Mouse (Mus musculus): ENCODE data around the gene Gpc2. TPM values are rescaled to one million over a fixed set of nuclear protein-coding genes. Genes with fewer than 3 reads are reported as not detected.

Gene Gpc2
- total and polyA plus RNA-seq, 3 experiments, result 0.09 to 1.9 (median 0.39) TPM

- H3K27me3 ChIP-seq (ENCODE audit: control insufficient read depth, insufficient read depth, low read length), result no peaks in the 10 kb centered on the region
- peak overlapping the region; percentile 61 for H3K9ac ChIP-seq (ENCODE audit: low read depth, low read length)
- no peaks in the 10 kb centered on the region for H3K36me3 ChIP-seq (ENCODE audit: control insufficient read depth, insufficient read depth, low read length)
- TF ChIP-seq EP300 (IDR thresholded peaks at IDR 0.05; ENCODE audit: insufficient read depth, low read depth, low read length) (no peak), POLR2A (IDR thresholded peaks at IDR 0.05; ENCODE audit: insufficient read depth, low read depth, low read length) (no peak), CTCF (IDR thresholded peaks at IDR 0.05) (no peak)
- no peak for DNase-seq
- 16% methylated on average over 7 of the region's 7 CpGs for WGBS
- no peaks in the 10 kb centered on the region for H3K79me2 ChIP-seq (replicated peaks; ENCODE audit: control insufficient read depth, insufficient read depth, low read length)
- intact Hi-C loops (cut with DNase I), result loop anchor here (5.0 kb wide), 1 partner anchor 64 kb away; the partner anchor contains the start of gene Mblac1
- H3K4me1 ChIP-seq (ENCODE audit: control insufficient read depth, insufficient read depth, low read length), result peaks cover 3% of the 10 kb centered on the region; the same call in 1 of the 2 replicates
- H3K27ac ChIP-seq, result peak overlapping the region; percentile 82
- H3K4me3 ChIP-seq, result peak overlapping the region; percentile 65
Observed at GRCm38 (mm10) chr5:138256094-138256467, 23.7 kb downstream of the Gpc2 start.

DNA sequence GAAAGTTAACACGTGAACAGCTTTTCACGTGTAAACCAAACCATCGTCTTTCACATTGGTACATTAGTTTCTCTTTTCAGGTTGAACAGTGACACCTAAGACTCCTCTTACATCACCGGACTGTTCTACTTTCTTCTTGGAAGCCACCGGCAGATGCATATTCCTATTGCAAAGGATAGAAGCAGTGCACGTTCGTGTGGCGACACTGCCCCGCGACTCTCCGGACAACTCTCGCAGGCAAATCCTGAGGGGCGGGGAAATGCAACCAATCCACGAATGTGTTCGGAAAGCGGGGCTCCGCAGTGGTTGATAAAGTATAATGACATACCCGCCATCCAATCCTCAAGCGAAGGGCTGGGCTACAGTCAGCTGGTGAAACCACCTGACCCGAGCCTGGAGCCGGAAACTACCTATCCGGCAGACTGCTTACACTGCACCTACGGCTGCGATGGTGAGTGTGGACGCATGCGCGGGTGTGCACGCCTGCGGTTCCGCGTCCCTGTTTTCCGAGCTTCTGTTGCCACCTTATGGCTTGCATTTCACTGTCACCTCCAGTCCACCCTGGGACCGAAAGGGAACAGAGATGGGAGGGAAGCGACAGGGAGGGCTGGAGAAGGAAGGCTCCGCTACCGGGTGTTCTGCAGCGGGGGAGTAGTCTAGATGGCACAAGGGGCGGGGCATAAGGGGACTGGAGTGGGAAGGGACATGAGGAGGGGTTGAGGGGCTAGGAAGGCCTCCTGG lies 24.3 kb downstream of the Gpc2 start, which contains the start of gene Lamtor4:
Lamtor4 (plus strand) TSS at position 130 of the 741 bp plus-strand sequence.
- TF ChIP-seq CTCF (IDR thresholded peaks at IDR 0.05) (no peak), POLR2A (IDR thresholded peaks at IDR 0.05; ENCODE audit: insufficient read depth, low read depth, low read length) (peak; percentile 98)
- no peaks in the 10 kb centered on the region for H3K27me3 ChIP-seq (ENCODE audit: control insufficient read depth, insufficient read depth, low read length)
- H3K36me3 ChIP-seq (ENCODE audit: control insufficient read depth, insufficient read depth, low read length), result no peaks in the 10 kb centered on the region
- peaks cover 3% of the 10 kb centered on the region; the same call in 1 of the 2 replicates for H3K4me1 ChIP-seq (ENCODE audit: control insufficient read depth, insufficient read depth, low read length)
- peak within 1 kb of the TSS; percentile 83 for H3K27ac ChIP-seq
- under 1% methylated on average over 38 of the region's 38 CpGs for WGBS
- intact Hi-C loops (cut with DNase I), result loop anchor here (5.0 kb wide), 1 partner anchor 63 kb away; the partner anchor contains the start of gene Mblac1
- peak within 1 kb of the TSS; percentile 65 for H3K4me3 ChIP-seq
- H3K79me2 ChIP-seq (replicated peaks; ENCODE audit: control insufficient read depth, insufficient read depth, low read length), result no peaks in the 10 kb centered on the region
- peak; percentile 88 to 95 for DNase-seq
- peak within 1 kb of the TSS; percentile 61 for H3K9ac ChIP-seq (ENCODE audit: low read depth, low read length)

- intact Hi-C loops (cut with DNase I), result no loop called here
- Histone ChIP-seq H3K4me1 (ENCODE audit: control insufficient read depth, insufficient read depth, low read length) (peaks cover 3% of the 10 kb centered on the region; the same call in 1 of the 2 replicates), H3K36me3 (ENCODE audit: control insufficient read depth, insufficient read depth, low read length) (no peaks in the 10 kb centered on the region), H3K27me3 (ENCODE audit: control insufficient read depth, insufficient read depth, low read length) (no peaks in the 10 kb centered on the region), H3K79me2 (replicated peaks; ENCODE audit: control insufficient read depth, insufficient read depth, low read length) (no peaks in the 10 kb centered on the region), H3K9ac (ENCODE audit: low read depth, low read length) (no peak overlapping the region), H3K4me3 (no peak overlapping the region), H3K27ac (no peak overlapping the region)
- no peak for DNase-seq
- TF ChIP-seq CTCF (IDR thresholded peaks at IDR 0.05) (no peak), POLR2A (IDR thresholded peaks at IDR 0.05; ENCODE audit: insufficient read depth, low read depth, low read length) (no peak), EP300 (IDR thresholded peaks at IDR 0.05; ENCODE audit: insufficient read depth, low read depth, low read length) (no peak)
- 89% methylated on average over 3 of the region's 3 CpGs for WGBS
Observed at GRCm38 (mm10) chr5:138253061-138253460, 26.7 kb downstream of the Gpc2 start.

DNA sequence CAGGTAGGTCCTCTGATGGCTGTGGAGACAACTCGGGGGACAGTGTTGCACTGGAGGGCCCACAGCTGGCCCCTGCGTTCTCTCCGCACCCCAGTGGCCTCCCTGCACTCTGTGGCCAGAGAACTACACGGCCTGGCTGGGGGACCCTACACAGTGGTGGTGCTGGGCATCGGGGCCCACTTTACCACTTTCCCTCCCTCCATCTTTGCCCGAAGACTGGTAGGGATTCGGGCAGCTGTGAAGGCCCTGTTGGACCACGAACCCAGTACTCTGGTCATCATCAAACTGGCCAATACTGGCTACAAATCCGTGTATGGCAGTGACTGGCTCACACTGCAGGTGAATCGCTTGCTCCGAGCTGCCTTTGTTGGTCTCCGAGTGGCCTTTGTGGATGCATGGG lies 28.7 kb downstream of the Gpc2 start:
- Histone ChIP-seq H3K27me3 (ENCODE audit: control insufficient read depth, insufficient read depth, low read length) (no peaks in the 10 kb centered on the region), H3K4me3 (no peak overlapping the region), H3K9ac (ENCODE audit: low read depth, low read length) (no peak overlapping the region), H3K36me3 (ENCODE audit: control insufficient read depth, insufficient read depth, low read length) (no peaks in the 10 kb centered on the region), H3K79me2 (replicated peaks; ENCODE audit: control insufficient read depth, insufficient read depth, low read length) (no peaks in the 10 kb centered on the region), H3K27ac (no peak overlapping the region), H3K4me1 (ENCODE audit: control insufficient read depth, insufficient read depth, low read length) (peaks cover under 1% of the 10 kb centered on the region; the same call in 1 of the 2 replicates)
- no peak for DNase-seq
- WGBS, result 82% methylated on average over 12 of the region's 12 CpGs
- intact Hi-C loops (cut with DNase I), result no loop called here
- no peak for TF ChIP-seq EP300 (IDR thresholded peaks at IDR 0.05; ENCODE audit: insufficient read depth, low read depth, low read length)
- TF ChIP-seq POLR2A (IDR thresholded peaks at IDR 0.05; ENCODE audit: insufficient read depth, low read depth, low read length), result no peak
- no peak for TF ChIP-seq CTCF (IDR thresholded peaks at IDR 0.05)

GRCm38 (mm10) chr5:138241511-138241910 lies 38.3 kb downstream of the Gpc2 start:
- Histone ChIP-seq H3K4me3 (no peak overlapping the region), H3K9ac (ENCODE audit: low read depth, low read length) (no peak overlapping the region), H3K27ac (no peak overlapping the region), H3K27me3 (ENCODE audit: control insufficient read depth, insufficient read depth, low read length) (no peaks in the 10 kb centered on the region), H3K79me2 (replicated peaks; ENCODE audit: control insufficient read depth, insufficient read depth, low read length) (no peaks in the 10 kb centered on the region), H3K4me1 (ENCODE audit: control insufficient read depth, insufficient read depth, low read length) (no peaks in the 10 kb centered on the region), H3K36me3 (ENCODE audit: control insufficient read depth, insufficient read depth, low read length) (no peaks in the 10 kb centered on the region)
- DNase-seq, result no peak
- TF ChIP-seq EP300 (IDR thresholded peaks at IDR 0.05; ENCODE audit: insufficient read depth, low read depth, low read length) (no peak), POLR2A (IDR thresholded peaks at IDR 0.05; ENCODE audit: insufficient read depth, low read depth, low read length) (no peak), CTCF (IDR thresholded peaks at IDR 0.05) (no peak)
- 22% methylated on average over 2 of the region's 2 CpGs for WGBS
- intact Hi-C loops (cut with DNase I), result no loop called here

DNA sequence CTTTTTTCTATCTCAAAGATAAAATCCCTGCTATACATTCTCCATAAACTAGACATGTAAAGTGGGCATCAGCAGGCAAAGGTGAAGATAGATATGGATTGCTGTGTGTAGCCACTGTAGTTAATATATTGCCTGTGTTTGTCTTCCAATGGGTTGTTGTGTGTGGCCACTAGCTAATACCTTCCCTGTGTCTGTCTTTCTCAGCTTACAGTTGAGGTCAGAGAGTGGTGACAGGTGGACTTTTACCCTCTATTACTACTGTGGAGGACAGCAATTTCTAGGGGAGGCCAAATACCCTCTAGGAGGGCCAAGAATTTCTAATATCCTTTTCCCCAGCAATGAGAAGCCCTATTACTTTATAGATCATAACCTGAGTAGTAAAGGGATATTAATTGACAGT lies 45.6 kb downstream of the Gpc2 start:
- no peaks in the 10 kb centered on the region for H3K36me3 ChIP-seq (ENCODE audit: control insufficient read depth, insufficient read depth, low read length)
- H3K79me2 ChIP-seq (replicated peaks; ENCODE audit: control insufficient read depth, insufficient read depth, low read length), result no peaks in the 10 kb centered on the region
- H3K4me3 ChIP-seq, result no peak overlapping the region
- no peaks in the 10 kb centered on the region for H3K4me1 ChIP-seq (ENCODE audit: control insufficient read depth, insufficient read depth, low read length)
- intact Hi-C loops (cut with DNase I), result no loop called here
- no peak overlapping the region for H3K27ac ChIP-seq
- TF ChIP-seq CTCF (IDR thresholded peaks at IDR 0.05) (no peak), EP300 (IDR thresholded peaks at IDR 0.05; ENCODE audit: insufficient read depth, low read depth, low read length) (no peak), POLR2A (IDR thresholded peaks at IDR 0.05; ENCODE audit: insufficient read depth, low read depth, low read length) (no peak)
- DNase-seq, result no peak
- no peak overlapping the region for H3K9ac ChIP-seq (ENCODE audit: low read depth, low read length)
- no peaks in the 10 kb centered on the region for H3K27me3 ChIP-seq (ENCODE audit: control insufficient read depth, insufficient read depth, low read length)
